Mouse (Mus musculus): Measurements from ENCODE around the gene Rac1.
"Not testable (repeated sequence)": the region's sequence is repeated elsewhere in the genome, so short reads cannot be mapped to it uniquely, and the experiment has no call there.

Gene Rac1

DNA sequence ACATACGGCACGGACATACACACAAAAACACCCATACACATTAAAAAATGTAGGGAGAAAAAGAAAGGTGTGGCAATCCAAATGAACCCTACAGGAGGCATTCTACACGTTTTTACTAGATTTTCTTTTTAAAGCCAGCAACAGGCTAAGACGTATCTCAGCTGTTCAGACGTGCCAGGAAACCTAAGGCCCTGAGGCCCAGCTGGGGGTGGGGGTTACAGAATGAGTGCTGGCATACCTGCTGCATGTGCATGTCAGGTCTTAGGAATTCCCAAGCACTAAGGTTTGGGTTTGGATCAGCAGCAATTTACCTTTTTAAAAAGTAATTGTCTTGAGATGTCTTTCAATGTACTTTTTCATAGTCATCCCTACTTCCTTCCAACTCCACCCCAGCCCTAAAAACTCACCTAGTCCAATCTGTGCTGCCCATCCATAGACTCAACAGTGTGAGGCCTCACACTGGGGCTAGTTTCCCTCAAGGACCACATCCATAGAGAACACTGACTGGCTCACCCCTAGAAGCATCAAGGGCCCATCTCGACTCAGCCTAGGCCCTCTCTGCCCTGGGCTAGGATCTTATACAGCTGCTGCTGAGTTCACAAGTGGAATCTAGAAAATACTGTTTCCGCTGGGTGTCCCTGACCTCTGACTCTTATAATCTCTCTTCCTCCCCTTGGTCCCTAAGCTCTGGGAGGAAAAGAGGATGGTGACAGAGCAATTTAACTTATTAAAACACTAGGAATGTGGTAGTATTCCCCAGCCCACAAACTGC lies 2.2 kb downstream of the Rac1 start:
- DNase-seq = no peak

DNA sequence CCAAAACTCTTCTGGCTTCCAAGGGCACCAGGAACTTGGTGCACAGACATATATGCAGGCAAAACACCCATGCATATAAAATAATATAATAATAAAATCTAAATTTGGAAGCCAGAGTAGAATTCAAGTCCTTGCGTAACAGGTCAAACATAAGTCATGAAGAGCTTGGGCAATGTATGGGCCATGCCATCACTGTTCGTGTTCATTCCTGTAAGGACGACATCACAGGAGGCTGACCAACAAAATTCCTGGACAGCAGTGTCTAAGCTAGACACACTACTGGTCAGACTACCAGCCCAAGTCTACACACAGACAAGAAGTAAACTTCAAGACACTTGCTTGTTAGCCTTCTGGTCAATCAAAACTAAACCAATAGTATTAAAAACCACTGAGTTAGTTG lies 5.0 kb downstream of the Rac1 start:
- DNase-seq = no peak

DNA sequence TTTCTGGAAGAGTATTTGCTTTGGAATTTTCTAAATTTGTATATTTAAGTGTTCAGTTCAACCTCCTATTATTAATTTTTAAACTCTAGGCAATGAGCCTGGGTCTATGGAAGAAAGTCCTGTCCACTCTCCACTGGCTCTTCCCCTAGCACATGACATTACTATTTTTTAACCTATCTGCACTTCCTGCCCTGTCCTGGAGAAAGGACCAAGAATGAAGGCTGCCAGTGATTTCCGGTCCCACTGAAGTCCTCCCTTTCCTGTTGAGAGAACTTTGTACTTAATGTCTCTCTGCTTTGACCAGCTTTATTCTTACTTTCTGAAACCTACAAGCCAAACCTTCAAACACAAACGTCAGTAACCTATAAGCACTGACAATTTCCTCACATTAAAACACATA lies 7.4 kb downstream of the Rac1 start:
- DNase-seq = no peak

DNA sequence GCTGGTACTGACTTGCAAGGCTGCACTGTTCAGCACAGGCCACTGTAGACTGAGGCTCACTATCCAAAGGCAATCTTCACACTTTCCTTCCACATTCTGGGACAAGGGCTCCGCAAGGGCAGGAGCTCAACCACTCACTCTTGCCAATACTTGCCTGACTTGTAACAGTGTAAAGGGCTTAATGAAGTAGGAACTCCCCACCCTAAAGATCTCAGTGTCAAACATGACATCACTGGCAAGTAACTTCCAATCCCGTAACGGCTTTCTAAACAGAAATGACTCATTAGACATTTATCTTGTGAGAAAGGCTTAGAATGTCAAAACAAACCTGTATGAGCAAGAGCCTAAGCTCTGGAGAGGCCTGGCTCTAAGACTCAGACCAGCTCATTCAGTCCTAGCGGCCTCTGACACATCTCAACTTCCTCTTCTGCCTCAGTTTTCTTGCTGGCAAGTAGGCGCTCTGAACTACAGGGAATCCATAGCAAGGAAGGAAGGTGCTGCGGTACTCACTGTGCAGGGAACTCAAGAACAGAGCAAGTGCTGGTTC lies 9.7 kb downstream of the Rac1 start:
- DNase-seq = no peak

DNA sequence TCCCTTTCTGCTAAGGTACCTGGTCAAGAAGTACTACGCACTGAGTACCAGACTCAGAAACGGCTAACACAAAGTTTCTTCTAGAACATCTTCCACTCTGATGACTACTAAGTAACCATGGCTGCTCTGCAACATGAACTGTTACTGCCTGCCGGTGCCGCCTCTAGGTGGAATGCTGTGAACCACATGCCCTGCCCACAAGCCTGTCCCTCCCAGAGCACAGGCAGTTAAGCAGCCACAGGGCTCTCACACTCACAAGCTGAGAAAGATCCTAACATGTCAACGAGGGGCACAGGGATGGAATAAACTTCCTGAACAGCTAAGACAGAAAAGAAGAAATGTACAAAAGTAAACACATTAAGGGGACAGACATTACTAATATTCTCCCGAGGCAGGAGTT lies 10.4 kb downstream of the Rac1 start:
- no peak for DNase-seq

DNA sequence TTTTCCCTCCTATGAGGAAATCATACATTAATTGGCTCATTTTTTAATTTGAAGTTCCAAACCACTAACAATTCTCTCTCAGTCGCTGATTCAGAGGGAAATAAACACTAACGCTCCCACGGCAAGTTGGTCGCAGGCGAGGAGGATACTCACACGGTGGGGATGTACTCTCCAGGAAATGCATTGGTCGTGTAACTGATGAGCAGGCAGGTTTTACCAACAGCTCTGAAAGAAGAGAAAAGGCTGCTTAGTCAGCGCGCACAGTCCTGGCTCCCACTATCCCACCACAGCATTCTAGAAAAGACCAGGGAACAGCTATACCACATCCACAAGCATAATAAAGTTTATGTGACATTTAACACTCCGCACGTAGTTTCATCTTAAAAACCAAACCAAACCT lies 10.8 kb downstream of the Rac1 start:
- no peak for DNase-seq

DNA sequence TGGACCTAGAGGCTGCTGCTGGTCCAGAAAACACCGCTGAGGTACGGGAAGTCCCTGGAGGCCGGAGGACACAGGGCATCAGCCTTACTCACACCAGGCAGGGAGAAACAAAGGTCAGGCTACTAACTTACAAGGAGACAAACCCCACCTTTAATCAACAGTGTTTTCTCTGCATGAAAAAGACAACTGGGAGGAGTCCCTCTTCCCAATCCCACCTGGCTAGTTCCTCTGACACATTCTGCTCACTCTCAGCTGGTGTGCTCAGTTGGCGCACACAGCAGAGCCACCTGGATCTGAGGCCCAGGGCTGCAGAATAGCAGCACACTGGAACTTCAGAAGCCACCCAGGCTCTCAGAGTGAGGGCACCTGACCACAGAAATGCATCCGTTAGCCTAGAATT lies 13.0 kb downstream of the Rac1 start:
- DNase-seq = no peak

DNA sequence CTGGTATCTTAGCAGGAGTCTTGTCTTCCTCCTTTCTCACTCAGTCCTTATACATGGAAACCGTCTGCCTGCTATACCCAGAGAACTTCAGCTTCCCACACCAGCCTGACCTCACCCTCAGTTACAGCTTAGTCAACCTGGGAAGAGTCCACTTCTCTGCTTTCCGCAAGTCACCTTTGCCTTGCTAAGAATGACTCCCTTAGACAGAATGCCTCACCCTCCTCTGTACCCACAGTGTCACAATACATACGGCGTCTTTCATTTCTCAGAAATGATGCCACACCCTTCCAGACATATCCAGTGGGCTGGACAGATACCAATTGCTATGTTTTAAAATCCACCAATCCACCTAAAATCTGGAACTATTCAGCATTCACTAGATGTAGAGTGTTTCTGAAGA lies 15.5 kb downstream of the Rac1 start:
- no peak for DNase-seq

DNA sequence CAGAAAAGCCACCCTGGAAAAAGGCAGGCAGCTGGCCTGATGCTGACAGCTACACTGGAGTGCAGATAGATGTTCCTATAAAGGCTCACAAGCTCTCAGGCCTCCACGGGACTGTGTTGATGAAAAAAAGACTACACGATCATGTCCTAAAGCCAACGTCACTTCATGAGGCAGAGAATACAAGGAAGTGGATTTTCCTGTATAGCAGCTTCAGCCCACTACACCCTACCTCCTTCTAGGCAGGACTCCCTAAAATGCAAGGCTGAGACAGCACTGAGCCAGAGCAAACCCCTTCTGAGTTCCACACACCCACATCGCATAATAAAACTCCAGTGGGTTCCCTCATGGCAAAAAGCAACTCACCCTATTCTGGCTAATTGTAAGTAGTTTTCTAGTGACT lies 16.3 kb downstream of the Rac1 start:
- no peak for DNase-seq

DNA sequence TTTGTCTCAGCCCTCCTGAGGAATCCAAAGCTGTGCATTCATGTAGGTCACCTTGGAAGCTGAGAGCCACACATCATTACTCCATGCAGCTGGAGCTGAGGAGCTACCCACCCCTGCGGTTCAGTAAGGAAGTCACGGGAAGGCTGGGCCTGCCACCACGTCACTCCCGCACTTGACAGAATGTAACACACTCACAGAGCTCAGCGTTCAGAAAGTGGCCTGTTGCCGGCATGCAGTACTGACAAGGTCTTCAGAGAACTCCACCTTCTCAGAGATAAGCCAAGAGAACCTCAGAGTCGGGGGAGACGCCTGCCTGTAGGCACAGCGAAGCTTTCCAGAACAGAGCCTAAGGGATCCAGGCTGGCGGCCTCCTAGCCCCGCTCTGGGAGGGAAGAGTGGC lies 18.1 kb downstream of the Rac1 start:
- DNase-seq = no peak

DNA sequence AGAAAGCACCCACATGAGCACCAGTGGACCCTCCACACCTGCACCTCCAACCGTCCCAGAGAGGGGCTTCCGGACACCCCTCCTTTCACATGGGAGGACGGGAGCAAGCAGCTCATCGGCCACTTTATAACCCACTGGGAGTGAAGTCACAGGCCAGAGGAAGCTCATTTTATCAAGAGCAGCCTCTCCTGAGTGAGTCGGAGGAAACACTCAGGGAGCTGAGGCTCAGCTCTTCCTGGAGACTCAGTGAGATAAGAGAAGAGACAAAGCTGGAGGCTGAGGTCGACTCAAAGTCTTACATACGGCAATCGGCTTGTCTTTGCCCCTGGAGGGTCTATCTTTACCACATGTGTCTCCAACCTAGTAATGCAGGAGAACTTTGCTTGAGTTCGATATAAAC lies 18.5 kb downstream of the Rac1 start:
- no peak for DNase-seq

DNA sequence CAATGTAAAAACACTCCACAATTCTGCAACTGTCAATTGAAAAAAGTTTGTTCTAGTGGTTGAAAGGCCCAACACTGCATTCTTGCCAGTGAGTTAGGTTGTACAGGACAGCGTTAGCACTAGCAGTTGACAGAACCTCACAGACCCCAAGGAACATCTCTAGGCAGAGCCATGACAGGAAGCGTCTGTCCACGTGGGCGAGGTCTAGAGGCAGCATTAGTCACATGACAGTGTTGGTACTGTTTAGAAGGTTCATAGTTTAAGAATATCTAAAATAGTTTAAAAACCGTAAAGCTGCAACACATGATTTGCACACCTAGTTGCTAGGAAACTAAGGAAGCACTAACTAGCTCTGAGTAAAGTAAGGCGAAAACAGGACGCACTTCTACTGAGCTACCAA lies 22.3 kb downstream of the Rac1 start:
- DNase-seq = no peak

DNA sequence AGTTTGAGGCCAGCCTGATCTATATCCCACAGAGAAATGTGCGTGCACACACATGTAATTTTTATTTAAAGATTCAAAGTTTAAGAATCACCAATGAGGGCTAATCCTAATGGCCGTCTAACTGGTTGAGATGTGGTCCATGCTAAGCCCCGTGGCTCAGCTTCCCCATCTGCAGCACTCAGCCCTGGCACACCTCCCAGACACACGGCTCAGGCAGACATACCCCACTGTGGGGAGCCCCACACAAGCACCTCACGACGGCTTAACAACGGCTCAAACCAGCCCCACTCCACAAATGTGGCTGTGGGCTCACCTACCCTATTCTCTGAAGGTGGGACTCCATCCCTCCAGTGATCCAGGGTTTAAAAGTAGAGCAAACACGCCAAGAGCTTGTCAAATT lies 22.8 kb downstream of the Rac1 start:
- DNase-seq = no peak

DNA sequence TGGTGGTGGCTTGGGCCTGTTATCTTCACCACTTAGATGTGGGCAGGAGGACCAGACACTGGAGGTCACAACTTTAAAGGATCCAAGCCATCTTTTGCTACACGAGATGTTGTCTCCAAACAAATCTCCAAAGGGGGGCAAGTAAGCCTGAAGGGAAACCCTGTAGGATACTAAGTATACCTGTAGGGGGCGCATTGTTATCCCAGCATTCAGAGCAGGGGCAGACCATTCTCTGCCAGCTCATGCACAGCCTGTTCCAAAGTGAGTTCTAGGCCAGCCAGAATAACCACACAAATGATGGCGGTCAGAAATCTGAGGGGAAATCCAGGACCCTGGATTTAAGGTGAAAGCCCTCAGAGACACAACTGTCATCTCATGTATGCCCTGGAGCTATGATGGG lies 23.4 kb downstream of the Rac1 start:
- DNase-seq = no peak

DNA sequence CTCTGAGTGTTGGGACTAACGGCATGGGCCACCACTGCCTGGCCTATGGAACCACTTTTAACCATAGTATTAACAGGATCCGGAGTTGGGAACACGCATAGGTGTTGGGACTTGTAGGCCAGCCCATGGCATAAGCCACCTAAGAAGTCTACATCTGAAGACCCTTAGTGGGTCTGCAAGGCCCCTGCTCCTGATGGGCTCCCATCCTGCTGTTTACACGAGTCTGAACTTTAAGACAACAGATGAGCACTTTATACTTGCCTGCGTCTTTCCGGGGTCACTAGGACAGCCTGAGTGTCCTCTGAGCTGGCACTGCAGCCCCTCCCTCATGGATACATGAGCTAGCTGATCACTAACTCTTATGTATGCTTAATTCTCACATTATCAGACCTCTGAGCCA lies 24.1 kb downstream of the Rac1 start:
- DNase-seq = no peak

DNA sequence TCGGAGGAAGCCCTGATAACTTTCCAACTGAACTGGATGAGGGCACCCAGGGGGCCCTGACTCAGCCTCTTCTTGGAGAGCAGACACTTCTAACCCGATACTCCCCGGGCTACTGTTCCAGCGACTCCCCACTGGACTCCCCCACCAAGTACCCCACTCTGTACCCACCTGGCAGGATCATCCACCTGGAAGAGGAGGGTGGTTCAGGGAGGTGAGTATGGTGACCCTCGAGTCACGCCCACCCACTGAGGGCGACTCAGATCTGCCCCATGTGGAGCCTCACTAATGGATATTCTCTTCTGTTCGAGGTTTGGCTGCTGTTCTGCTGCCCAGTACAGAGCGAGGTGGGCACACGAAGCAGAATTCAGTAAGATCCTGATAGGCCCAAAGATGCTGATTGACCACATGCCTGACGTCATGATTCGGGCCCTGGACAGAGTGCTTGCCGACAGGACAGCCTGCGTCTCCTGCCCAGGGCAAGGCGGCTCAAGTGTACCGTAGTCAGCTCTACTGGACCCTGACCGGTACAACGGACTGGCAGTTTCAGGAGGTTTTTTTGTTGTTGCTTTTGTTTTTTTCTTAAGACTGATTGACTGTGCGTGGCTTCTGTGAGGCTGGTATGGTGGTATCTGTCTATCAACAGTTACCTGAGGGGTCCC lies 24.8 kb downstream of the Rac1 start:
- no peak for DNase-seq

DNA sequence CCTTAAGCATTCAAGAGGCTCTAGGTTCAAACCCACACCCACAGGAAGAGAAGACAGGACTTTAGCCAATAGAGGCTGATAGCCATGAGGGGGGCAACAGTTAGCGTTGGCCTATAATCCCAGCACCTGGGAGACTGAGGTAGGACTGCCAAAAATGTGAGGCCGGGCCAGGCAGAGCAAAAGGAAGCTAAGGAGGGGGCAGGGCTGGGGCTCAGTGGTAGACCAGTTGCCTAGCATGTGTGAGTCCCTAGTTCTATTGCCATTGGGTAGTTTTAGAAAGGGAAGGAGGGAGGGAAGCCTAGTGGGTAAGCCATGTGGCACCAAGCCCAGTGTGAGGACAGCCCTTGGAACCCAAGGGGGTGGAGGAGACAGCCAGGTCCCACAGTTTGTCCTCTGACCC lies 26.2 kb downstream of the Rac1 start:
- DNase-seq = no peak

DNA sequence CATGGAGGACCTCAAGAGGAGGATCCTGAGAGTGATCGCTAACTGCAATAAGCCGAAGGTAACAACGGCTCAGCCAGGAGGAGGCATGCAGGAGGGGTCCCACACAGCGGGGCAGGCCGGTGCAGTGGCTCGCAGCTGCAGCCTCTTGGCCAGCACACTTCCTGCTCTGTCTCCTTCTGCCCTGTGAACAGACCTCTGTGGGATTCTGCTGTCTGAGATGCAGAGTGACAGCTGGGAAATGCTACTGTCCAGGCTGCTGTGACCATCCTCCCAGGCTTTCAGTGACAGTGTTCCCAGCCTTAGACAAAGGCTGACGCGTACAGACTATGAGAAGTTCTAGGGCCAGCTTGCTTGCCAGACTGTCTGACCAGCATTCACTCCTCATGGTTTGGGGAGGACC lies 26.7 kb downstream of the Rac1 start:
- DNase-seq = no peak

DNA sequence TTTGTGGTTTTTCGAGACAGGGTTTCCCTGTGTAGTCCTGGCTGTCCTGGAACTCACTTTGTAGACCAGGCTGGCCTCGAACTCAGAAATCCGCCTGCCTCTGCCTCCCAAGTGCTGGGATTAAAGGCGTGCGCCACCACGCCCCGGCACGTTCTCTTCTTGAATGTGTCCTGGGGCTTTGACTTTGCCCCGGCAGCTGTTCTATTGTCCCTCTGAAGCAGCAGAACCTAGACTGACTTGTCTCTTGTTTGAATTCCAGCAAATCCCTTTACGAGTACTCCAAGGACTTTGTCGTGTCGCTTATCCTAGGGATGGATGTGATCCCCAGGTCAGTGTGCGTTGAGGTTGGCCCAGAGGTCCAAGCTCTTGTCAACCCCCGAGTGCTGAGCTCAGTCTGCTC lies 27.1 kb downstream of the Rac1 start:
- not testable (repeated sequence) for DNase-seq

DNA sequence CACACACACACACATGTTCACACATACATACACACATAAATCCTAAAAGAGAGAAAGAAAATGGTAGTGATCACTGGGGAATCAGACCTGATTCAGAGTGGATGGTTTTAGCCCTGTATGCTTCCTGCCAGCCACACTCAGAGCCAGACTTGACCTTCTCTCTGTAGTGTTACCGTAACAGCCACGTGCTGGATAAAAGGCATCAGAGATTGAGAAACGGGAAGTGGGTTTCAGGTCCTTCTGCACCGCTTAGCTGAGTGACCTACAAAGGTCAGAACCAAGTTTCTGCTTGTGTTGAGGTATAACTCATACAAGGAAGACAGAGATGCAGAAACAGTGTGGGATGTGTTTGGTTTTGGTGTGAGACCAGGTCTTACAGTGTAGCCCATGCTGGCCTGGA lies 28.1 kb downstream of the Rac1 start:
- DNase-seq = no peak

DNA sequence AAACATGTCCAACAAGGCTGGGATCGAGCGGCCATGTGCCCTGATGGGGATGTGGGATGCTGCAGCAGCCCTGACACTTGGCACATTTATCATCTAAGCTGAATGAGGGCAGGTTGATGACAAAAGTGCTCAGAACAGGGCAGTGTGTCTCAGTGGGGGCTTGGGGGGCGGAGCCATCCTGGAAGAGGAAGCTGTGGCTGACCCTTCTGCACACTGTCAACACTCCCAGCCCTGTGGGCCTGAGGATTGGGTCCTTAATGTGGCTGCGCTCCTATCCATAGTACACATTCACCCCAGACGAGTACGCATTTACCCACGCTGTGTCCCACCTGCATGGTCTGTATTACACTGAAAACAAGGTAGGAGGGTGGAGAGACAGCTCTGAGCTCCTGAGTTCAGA lies 28.6 kb downstream of the Rac1 start:
- DNase-seq = no peak

DNA sequence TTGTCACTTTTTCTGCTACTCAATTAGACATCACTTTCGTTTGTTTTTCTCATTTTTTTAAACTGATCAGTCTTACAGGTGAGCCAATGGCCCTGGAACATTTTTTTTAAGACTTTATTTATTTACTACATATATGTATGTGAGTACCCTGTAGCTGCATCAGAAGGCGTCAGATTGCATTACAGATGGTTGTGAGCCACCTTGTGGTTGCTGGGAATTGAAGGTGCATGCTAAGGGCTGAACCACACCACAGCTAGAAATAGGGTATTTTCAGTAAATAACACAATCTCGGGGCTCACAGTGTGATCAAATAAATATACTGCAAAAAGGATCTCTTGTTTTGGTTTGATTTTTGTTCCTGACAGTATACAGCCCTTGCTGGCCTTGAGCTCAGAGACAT lies 30.4 kb downstream of the Rac1 start:
- DNase-seq = no peak

DNA sequence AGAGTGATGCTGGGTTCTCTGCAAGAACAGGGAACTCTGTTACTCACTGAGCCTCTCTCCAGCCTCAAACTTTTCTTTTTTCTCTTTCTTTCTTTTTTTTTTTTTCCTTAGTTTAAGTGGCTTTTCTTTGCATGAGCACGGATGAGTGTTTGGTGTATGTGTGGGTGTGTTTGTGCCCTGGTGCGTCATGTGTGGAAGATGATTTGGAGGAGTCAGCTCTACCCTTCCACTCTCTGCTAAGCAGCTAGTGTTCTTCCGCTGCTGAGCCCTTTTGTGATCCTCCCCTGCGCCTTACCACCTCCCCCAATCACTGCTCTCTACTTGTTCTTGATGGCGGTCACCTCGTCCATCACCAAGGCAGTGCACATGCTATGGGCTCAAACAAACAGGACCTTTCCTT lies 32.1 kb downstream of the Rac1 start:
- no peak for DNase-seq

DNA sequence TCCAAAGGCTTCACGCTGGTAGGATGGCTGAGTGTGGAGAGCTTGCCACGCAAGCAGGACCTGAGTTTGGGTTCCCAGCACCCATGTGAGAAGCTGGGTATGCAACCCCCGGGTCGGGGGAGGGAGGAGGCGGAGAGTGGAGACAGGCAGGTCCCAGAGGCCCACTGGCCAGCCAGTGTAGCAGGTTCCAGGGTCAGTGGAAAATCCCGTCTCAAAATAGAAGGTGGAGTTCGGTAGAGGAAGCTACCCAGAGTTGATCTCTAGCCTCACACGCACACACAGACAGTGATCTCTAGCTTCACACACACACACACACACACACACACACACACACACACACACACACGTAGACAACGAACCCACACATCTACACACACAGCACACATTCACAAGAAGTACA lies 34.7 kb downstream of the Rac1 start:
- DNase-seq = no peak

DNA sequence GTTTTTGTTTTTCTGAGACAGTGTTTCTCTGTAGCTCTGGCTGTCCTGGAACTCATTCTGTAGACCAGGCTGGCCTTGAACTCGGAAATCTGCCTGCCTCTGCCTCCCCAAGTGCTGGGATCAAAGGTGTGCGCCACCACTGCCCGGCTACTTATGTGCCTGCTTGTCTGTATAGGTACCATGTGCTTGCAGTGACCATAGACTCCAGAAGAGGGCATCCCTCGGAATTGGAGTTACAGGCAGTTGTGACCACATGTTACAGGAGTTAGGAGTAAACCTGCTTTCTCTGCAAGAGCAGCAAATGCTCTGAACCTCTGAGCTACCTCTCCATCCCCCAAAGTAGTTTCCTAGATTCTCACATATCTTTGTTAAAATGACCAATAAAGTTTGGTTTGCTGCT lies 36.1 kb downstream of the Rac1 start:
- DNase-seq = no peak
